Mouse (Mus musculus): ENCODE measurements around the gene Lef1.

Gene Lef1

GRCm38 (mm10) chr3:131110191-131111150, at the start of gene Lef1:
Lef1 (plus strand) TSS chr3:131110471.
- DNase-seq: peak; percentile 61 to 68

- DNase-seq: no peak
Observed at GRCm38 (mm10) chr3:131065001-131065400, 45.3 kb upstream of the Lef1 start.

- no peak for DNase-seq
Observed at GRCm38 (mm10) chr3:131066171-131066570, 44.1 kb upstream of the Lef1 start.

- peak; percentile 40 to 43 for DNase-seq
Observed at GRCm38 (mm10) chr3:131068000-131068399, 42.3 kb upstream of the Lef1 start.

DNA sequence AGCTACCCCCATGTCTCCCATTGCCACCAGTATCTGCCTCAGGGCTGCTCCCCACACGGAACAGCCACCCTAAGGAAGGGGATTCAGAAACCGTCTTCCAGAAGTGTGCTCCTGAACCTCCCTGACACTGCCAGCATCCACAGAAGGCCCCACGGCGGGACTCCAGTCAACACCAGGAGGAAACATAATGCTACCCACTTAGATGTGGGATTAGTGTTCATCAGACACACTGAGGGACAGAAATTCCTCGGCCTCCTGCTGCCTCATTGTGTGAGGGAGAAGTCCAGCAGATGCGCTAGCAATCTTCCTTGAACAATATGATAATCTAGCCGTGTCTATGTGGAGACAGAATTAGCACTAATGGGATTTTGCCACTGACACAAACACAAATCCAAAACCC, 40.1 kb upstream of the Lef1 start:
- no peak for DNase-seq

DNA sequence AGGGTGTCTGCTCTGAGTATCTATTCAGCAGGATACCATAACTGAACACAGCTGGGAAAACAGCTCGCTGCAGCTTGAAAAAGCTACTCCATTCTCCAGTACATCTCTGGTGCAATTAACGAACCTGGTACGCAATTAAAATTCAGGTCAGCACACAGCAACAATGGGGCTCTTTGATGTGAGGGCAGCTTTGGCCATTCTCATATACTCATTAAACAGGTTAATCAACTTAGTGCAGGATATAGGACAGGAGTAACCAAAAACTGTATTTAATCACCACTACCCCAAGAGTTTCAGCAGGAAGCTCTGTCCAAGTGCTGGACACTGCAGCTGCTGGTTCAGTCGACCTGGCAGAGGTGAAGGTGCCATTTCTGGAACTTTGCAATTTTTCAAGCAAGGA, 37.6 kb upstream of the Lef1 start:
- DNase-seq: no peak

DNA sequence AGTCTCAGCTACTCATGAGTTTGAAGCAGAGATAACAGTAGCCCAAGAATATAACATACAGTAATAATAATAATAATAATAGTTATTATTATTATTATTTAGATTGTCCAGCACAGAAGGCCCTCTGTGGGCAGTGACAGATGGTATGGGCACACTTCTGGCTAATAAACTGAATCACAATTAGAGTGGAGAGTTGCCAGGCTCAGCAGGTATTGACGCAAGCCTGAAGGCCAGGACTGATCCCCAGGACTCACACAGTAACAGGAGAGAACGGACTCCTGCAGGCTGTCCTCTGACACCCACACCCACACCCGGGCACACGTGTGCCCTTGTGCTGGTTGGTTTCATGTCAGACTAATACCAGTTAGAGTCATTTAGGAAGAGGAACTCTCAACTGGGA, 36.3 kb upstream of the Lef1 start:
- no peak for DNase-seq

DNA sequence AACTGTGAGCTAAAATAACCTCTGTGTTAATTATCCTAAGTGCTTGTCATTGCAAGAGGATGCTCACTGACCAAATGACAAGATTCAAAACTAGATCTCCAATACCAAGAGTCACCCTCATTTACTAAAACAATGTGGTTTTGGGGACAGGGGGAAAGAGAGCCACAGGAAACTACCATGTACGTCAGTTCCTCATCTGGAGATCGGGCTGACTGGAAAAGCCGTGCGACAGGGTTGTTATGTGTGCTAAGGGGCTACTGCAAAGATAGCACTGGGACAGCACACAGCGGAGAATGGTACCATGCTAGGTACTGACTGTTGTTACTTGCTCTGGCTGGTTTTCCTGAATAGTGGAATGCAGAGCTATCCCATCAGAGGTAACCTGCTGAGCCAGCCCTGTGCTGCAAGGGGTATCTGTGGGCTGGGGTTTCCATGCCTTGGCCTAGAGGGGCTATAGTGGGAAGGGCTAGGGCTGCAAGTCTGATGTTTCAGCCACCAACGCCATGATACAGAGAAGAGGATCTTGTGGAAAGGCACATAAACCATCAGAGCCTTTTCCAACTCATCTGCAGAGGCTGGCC, 32.1 kb upstream of the Lef1 start:
- DNase-seq: no peak

- DNase-seq: no peak
Observed at GRCm38 (mm10) chr3:131078719-131079118, 31.6 kb upstream of the Lef1 start.

- no peak for DNase-seq
Observed at GRCm38 (mm10) chr3:131083722-131084121, 26.5 kb upstream of the Lef1 start.

GRCm38 (mm10) chr3:131084718-131085561, 25.3 kb upstream of the Lef1 start:
- DNase-seq: no peak

- DNase-seq: no peak
Observed at GRCm38 (mm10) chr3:131085978-131086377, 24.3 kb upstream of the Lef1 start.

DNA sequence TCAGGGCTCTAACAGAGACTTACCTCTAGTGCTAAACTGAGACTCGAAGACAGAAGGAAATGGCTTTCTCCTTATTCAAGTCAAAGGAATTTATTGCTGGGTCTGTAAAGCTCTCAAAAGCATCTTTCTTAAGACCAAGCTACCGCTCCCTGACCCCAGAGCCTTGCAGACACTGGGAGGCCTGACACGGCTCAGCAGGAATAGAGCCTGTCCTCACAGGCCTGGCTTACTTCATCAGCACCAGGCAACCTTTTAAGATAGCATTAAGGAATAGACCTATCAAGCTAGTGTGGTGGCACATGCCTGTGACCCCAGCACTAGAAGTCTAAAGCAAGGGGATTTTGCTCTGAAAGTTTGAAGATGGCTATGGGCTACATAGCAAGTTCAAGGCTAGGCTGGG, 20.6 kb upstream of the Lef1 start:
- no peak for DNase-seq

GRCm38 (mm10) chr3:131092113-131092512, 18.2 kb upstream of the Lef1 start:
- DNase-seq: no peak

GRCm38 (mm10) chr3:131093736-131094135, 16.5 kb upstream of the Lef1 start:
- DNase-seq: no peak

DNA sequence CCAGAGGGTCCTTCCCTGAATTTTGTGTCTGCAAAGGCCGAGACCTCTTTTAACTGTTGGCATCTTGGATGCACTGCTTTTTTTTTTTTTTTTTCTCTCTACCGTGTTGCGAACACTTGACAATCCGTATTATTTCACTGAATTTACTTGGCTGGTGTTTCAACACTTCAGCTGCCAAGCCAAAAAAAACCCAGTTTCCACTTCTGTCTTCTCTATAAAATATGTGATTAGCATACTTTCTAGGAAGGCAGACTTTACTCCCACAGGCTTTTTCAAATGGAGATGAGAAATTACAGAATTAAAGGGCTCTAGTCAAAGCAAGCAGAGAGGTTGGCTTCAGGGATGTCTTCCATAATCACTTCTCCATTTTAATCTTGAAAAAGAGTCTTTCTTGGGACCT, 14.2 kb upstream of the Lef1 start:
- no peak for DNase-seq

DNA sequence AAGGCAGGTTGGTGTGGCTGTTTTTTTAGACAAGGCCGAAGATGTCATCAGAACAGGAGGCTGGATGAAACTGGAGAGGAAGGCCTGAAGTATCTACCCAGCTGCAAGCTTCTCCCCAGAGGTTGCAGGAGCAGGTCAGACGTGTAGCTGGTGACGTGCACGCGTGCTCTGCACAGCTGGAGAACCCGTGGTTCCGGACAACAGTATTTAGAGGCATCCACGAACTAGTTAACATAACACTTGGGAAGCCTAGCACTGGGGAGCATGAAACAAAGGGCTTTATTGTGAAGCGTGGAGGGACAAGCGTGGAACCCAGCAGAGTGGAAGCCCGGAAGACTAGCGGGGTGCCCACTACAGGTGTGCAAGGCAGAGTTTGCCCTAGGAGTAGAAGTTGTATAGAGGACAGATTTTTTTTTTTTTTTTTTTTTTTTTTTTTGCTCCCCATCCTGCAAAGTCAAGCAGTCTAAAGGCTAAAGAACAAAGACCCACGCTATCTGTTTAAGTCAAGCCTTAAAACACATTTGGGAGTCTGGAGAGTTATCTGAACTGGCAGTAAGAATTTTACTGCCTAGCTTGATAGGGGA, 8.0 kb upstream of the Lef1 start:
- no peak for DNase-seq

DNA sequence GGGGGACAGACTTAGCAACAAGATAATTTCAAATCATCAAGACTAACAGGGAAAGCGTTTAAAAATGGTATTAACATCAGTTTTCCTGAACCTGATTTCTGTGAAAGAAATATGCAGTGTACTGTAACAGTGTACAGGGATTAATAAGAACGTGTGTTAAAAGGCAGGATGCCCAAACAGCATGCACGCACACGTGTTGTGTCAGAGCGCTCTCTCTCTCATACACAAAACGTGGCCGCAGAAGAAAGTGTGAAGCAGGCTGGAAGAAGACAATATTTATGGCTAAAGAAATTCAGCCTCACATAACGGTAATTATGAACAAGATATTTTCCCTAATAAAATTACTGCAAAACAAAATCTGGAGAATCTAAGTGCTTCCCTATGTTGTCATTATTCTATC, 4.9 kb upstream of the Lef1 start:
- no peak for DNase-seq

GRCm38 (mm10) chr3:131105940-131106401, 4.3 kb upstream of the Lef1 start:
- DNase-seq: peak; percentile 38 to 60

DNA sequence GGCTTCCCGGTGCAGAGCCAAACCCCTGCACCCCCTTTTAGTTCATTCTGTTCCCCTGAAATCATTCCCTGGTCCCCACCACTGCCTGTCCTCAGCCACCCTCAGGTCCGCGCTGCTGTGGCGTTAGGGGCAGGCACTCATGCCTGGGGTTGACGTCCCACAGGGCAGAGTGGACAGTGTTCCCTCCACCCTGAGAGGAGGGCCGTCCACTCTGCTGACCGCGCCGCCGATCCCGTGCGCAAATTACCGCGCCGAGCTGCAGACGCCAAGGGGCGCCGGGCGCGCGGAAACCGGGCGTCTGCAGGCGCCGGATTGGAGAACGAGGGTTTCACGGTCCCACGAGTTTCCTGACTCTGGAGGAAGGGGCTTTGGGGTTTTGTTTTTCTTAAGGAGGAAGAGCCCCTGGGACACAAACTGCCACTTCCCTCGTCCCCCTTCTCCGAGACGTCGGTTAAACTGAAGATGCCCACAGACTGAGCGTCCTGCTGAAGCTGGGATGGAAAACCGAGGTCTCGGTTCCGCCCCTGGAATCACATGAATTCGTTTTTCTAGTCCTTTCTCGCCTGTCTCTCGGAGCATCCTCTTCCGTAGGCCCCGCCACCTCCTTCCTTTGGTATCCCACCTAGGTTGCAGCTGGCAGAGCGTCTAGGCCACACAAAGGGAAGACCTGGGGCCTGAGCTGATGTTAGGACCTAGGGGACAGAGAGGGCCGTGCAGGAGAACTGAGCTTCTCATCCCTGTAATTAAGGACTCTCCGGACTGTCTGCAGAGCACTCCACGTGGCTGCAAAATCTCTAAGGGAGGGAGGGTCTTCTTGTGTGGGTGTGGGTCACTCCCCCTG, 3.6 kb upstream of the Lef1 start:
- DNase-seq: peak in 1 of 2 experiments; percentile 28

DNA sequence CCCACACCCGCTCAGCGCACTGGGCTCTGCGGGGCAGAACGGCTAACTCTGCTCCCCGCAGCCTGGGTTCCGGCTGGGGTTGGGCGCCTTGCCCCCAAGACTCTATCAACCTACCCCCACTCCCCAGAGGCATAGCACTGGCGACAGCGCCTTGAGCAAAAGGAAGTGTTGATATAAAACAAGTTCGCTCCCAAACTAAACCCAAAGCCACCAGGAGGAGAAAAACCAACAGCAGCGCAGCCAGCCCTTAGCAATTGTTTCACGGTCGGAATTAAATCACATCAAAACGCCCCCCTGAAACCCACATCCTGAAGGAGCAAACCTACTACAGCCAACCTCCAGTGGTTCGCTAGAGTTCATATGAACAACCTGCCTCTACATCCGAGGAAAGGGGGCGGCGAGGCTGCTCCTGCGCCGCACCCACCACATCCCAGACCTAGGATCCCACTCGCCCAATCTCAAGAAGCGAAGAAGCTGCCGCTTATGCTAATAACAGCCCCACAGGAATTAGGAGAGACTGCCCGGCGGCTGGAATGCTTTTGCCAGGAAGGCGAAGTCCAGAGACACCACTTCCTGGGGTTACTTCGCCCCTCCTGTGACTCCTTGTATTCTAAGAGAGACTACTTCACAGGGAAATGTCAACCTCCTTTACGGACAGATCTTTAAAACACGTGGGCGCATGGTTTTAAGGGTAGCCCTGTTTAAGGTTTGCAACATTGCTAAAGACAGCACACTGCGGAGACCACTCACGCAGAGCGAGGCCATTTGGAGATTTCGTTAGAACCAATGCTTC, 2.8 kb upstream of the Lef1 start:
- peak in 1 of 2 experiments; percentile 38 for DNase-seq

Data from thymus, adult 18-20 months (tissue).